Mouse (Mus musculus) adrenal gland, adult 2 months (tissue): ENCODE data around the gene Ccdc163. TPM values are rescaled to one million over a fixed set of nuclear protein-coding genes. Genes with fewer than 3 reads are reported as not detected.
A peak's percentile ranks its signal among the peaks of the same experiment; 100 is the strongest.

Experiments used
- DNase-seq: peaks from one replicate; pipeline ENCODE4 v3.0.0; 2021
- polyA plus RNA-seq: library from polyadenylated mRNA; depleted of rRNA; stranded (reverse); fragments of >200 nt; gene quantifications from 2 replicates; pipeline ENCODE4 v1.2.3, GENCODE M21; 2012; rRNA removed
- total RNA-seq, 2 experiments: library from RNA; stranded (reverse); gene quantifications; 2 replicates each; pipeline ENCODE4 v1.2.3; 2021

Gene Ccdc163
- total and polyA plus RNA-seq, 3 experiments: 19.0 to 20.8 (median 20.3) TPM

GRCm38 (mm10) chr4:116777079-116777478 lies 68.8 kb downstream of the Ccdc163 start:
- DNase-seq: no peak

- DNase-seq: no peak
These were observed 72.2 kb downstream of the Ccdc163 start for GRCm38 (mm10) chr4:116780541-116780940.

DNA sequence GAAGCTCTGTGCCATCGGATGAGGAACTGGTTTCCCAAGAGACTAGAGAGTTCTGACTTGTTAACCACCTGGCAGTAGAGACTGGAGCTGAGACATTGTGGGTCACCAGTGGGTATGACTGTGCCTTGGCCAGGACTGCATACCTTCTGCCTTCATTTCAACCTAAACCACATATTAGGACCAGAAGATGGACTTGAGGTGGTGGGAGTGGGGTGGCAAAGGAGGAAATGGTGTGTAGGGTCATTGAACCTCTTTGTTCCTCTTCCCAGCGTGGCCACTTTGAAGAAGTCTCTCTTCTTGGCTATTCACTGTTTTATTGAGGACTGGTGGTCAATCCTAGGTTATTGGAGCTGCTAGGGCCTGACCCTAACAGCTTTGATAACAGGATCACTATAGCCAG lies 73.1 kb downstream of the Ccdc163 start:
- DNase-seq: no peak

- no peak for DNase-seq
These were observed 73.9 kb downstream of the Ccdc163 start for GRCm38 (mm10) chr4:116782171-116782570.

DNA sequence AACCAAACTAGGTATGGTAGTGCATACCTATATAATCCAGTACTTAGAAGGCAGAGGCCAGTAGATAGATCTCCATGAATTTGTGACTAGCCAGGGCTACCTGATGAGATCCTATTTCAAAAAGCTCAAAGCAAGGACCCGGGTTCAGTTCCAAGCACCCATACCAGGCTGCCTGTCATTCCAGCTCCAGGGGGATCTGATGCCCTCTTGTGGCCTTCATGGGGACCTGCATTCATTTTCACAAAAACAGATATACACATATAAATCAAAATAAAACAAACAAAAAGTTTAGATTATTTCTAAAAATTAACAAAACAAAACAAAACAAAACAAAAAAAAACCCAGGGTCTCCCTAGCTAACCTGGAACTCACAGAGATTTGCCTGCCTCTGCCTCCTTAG lies 78.3 kb downstream of the Ccdc163 start:
- no peak for DNase-seq

DNA sequence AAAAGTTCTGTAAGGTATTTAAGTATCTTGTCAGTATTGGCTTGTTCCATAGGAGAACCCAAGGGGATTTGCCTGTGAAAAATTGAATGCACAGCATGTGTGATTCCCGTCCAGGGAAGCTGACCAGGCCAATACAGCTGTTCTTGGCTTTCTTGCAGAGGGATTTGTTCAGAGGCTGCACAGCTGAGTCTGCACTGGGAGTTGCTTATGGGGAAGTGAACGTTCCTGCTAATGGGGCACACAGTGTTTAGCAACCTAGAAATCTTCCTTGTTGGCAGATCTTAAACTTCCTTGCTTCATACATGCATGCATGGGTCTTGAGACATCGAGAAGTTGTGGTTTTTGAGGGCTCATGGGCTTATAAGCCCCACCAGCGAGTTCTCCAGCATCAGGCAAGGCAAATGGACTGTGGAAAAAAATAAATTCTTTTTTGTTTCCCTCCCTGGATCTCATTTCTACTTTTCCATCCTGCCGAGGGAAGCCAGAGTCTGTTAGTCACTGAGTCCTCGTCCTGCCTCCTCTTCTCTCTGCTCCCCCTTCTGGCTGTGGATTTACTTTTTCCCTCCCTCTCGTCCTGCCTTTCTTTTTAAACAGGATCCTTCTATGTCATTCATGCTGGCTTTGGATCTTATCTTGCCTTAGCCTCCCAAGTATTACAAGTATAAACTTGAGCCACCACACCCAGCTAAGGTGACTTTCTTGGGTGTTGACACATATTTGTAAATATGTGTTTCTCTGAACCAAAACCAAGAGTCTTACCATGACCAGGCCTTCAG lies 79.9 kb downstream of the Ccdc163 start:
- no peak for DNase-seq

- DNase-seq: peak; percentile 78
These were observed 80.6 kb downstream of the Ccdc163 start for GRCm38 (mm10) chr4:116788956-116789355.

DNA sequence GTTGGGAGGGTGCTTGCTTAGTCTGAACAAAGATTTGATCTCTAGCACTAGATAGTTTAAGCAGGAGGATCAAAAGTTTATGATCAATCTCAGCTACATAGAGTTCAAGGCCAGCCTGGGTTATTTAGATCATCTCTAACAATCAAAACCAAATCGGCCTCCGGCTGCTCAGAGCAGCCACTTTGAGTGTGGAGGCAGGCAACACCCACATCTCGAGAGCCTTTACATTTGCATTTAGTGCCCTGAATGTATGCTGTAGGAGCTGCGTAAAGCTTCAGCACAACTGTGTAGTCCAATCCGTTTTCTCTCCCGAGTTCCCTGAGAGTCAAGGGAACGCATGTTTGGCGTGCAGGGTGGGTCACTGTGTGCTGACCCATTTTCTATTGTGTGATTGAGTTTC lies 84.1 kb downstream of the Ccdc163 start:
- no peak for DNase-seq

GRCm38 (mm10) chr4:116794273-116794672 lies 86.0 kb downstream of the Ccdc163 start:
- DNase-seq: no peak

GRCm38 (mm10) chr4:116796442-116797110 lies 88.3 kb downstream of the Ccdc163 start:
- DNase-seq: peak; percentile 58

DNA sequence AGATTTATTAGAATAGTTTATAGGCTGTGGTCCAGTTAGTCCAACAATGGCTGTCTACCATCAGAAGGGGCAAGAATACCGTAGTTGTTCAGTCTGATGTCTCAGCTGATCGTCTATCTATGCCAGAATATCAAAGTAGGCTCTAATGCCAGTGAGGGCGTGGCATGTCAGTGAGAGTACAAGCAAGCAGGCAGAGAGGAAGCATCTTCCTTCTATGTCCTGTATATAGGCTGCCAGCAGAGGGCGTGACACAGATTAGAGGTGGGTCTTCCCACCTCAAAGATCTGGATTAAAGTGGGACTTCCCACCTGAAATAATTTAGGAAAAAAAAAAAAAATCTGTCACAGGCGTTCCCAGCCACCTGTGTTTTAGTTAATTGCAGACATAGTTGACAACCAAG lies 91.6 kb downstream of the Ccdc163 start:
- DNase-seq: no peak

Other genes starting within 250 kb of the Ccdc163 start
- 10 to 100 TPM; 39.5 to 45.9 TPM for gene Mast2, start 244.3 kb upstream of the Ccdc163 start, total RNA-seq
- gene Mast2, start 244.3 kb upstream of the Ccdc163 start, polyA plus RNA-seq: 88.7 and 94.1 TPM in 2 replicates
- 10 to 100 TPM in 1 of 2 experiments, 1 to 10 TPM in 1; 9.7 to 17.0 TPM for gene Ipp, start 201.0 kb upstream of the Ccdc163 start, total RNA-seq
- 0.48 and 0.51 TPM in 2 replicates for gene Ipp, start 201.0 kb upstream of the Ccdc163 start, polyA plus RNA-seq
- 10 to 100 TPM; 23.5 to 24.4 TPM for gene Tmem69, start 152.6 kb upstream of the Ccdc163 start, total RNA-seq
- 2.0 and 2.1 TPM in 2 replicates for gene Tmem69, start 152.6 kb upstream of the Ccdc163 start, polyA plus RNA-seq
- 100 to 1,000 TPM in 1 of 2 experiments, 10 to 100 TPM in 1; 72.0 to 101 TPM for gene Gpbp1l1, start 150.9 kb upstream of the Ccdc163 start, total RNA-seq
- gene Gpbp1l1, start 150.9 kb upstream of the Ccdc163 start, polyA plus RNA-seq: 16.9 and 18.6 TPM in 2 replicates
- 10 to 100 TPM; 12.8 to 13.2 TPM for gene Ccdc17, start 111.9 kb upstream of the Ccdc163 start, total RNA-seq
- 9.1 and 9.8 TPM in 2 replicates for gene Ccdc17, start 111.9 kb upstream of the Ccdc163 start, polyA plus RNA-seq
- gene Nasp, start 80.6 kb upstream of the Ccdc163 start, total RNA-seq: 10 to 100 TPM; 22.3 to 23.0 TPM
- gene Nasp, start 80.6 kb upstream of the Ccdc163 start, polyA plus RNA-seq: 1.3 and 1.9 TPM in 2 replicates
- gene Akr1a1, start 56.8 kb upstream of the Ccdc163 start, total RNA-seq: 1,000 to 10,000 TPM in 1 of 2 experiments, 100 to 1,000 TPM in 1; 867 to 1,182 TPM
- 733 and 783 TPM in 2 replicates for gene Akr1a1, start 56.8 kb upstream of the Ccdc163 start, polyA plus RNA-seq
- 100 to 1,000 TPM; 703 to 816 TPM for gene Prdx1, start 23.0 kb upstream of the Ccdc163 start, total RNA-seq
- gene Prdx1, start 23.0 kb upstream of the Ccdc163 start, polyA plus RNA-seq: 20.2 and 21.8 TPM in 2 replicates
- gene Mmachc, start 103 bp upstream of the Ccdc163 start, total RNA-seq: 10 to 100 TPM; 36.1 to 43.5 TPM
- gene Mmachc, start 103 bp upstream of the Ccdc163 start, polyA plus RNA-seq: 12.2 and 16.5 TPM in 2 replicates
- gene Tesk2, start 12.4 kb downstream of the Ccdc163 start, total RNA-seq: 1 to 10 TPM; 3.4 to 5.4 TPM
- gene Tesk2, start 12.4 kb downstream of the Ccdc163 start, polyA plus RNA-seq: 2.4 and 2.5 TPM in 2 replicates
- 10 to 100 TPM; 13.1 to 16.1 TPM for gene Toe1, start 99.1 kb downstream of the Ccdc163 start, total RNA-seq
- gene Toe1, start 99.1 kb downstream of the Ccdc163 start, polyA plus RNA-seq: 14.2 and 14.3 TPM in 2 replicates
- 1 to 10 TPM; 3.0 to 7.8 TPM for gene Mutyh, start 99.2 kb downstream of the Ccdc163 start, total RNA-seq
- 17.5 and 19.6 TPM in 2 replicates for gene Mutyh, start 99.2 kb downstream of the Ccdc163 start, polyA plus RNA-seq
- 1 to 10 TPM; 2.4 to 4.2 TPM for gene Hpdl, start 113.2 kb downstream of the Ccdc163 start, total RNA-seq
- gene Hpdl, start 113.2 kb downstream of the Ccdc163 start, polyA plus RNA-seq: 7.7 and 8.9 TPM in 2 replicates
- gene Zswim5, start 168.9 kb downstream of the Ccdc163 start, total RNA-seq: 1 to 10 TPM; 3.6 to 4.7 TPM
- gene Zswim5, start 168.9 kb downstream of the Ccdc163 start, polyA plus RNA-seq: 1.8 and 2.4 TPM in 2 replicates